Mouse (Mus musculus): ENCODE results near the gene Paf1. TPM values are rescaled to one million over a fixed set of nuclear protein-coding genes. Genes with fewer than 3 reads are reported as not detected.
A peak's percentile ranks its signal among the peaks of the same experiment; 100 is the strongest.
"Not testable (repeated sequence)": the region's sequence is repeated elsewhere in the genome, so short reads cannot be mapped to it uniquely, and the experiment has no call there.

The Paf1 gene
- polyA plus RNA-seq, 1 experiment from 2014 or later, result 97.4 TPM

DNA sequence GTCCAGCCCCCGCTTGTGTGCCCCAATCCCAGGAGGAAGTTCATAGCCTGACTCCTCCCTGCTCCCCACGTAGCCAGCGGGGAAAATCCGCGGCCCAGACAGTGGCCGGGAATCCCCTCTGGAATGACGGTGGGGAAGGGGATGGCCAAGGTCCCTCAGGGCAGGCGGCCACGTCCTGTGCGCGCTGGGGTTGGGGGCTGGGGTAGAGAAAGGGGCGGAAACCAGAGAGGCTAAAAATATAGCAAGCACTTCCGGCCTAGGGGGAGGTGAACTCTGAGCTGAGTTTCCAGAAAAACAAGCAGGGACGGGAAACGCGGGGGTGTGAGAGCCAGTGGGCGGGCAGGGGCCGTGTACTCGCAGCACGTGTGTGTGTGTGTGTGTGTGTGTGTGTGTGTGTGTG lies 10.8 kb upstream of the Paf1 start:
- no peaks in the 10 kb centered on the region for H3K9me3 ChIP-seq (ENCODE audit: low read length)
- 0% methylated on average over 20 of the region's 20 CpGs for WGBS
- peak overlapping the region; percentile 43 for H3K4me3 ChIP-seq (ENCODE audit: low read length)
- H3K27me3 ChIP-seq (ENCODE audit: insufficient read depth, low read length), result no peaks in the 10 kb centered on the region
- peak overlapping the region; percentile 82 for H3K9ac ChIP-seq (replicated peaks; ENCODE audit: low read length)
- H3K27ac ChIP-seq (ENCODE audit: low read length), result peak overlapping the region; percentile 100
- H3K36me3 ChIP-seq (ENCODE audit: insufficient read depth, low read length), result peaks cover 13% of the 10 kb centered on the region; the same call in 1 of the 2 replicates
- peak; percentile 71 for ATAC-seq (ENCODE audit: low FRiP score, low TSS enrichment)
- H3K4me2 ChIP-seq (replicated peaks; ENCODE audit: low read depth, low read length), result peak overlapping the region; percentile 73
- peaks cover 57% of the 10 kb centered on the region for H3K4me1 ChIP-seq (ENCODE audit: insufficient read depth, low read length)

DNA sequence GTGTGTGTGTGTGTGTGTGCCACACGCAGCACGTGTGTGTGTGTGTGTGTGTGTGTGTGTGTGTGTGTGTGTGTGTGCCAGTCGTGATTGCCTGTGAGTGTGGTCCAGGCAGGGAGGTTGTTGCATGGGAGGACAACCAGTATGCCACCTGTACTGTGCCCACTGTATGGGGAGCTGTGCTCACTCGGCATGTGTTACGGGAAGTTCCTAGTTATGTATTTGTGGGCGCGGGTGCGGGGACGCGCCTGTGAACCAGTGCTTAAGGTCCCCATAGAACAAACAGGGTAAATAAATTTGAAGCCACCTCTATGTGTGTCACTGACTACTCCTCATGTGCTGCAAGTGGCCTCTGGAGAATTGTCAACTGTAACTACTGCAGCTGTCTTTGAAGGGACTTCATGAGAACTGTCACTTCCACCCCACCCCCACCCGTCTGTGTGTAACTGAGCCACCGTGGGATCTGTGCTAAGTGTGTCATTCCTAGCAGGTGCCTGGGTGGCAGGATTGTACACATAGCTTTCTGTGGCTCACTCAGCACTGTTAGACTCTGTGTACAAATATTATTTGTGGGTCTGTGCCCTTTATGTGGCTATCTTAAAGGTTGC lies 10.3 kb upstream of the Paf1 start:
- peak; percentile 7 for ATAC-seq (ENCODE audit: low FRiP score, low TSS enrichment)
- peak overlapping the region; percentile 43; the same call in 1 of the 2 replicates for H3K4me3 ChIP-seq (ENCODE audit: low read length)
- H3K9ac ChIP-seq (replicated peaks; ENCODE audit: low read length), result peak overlapping the region; percentile 62

DNA sequence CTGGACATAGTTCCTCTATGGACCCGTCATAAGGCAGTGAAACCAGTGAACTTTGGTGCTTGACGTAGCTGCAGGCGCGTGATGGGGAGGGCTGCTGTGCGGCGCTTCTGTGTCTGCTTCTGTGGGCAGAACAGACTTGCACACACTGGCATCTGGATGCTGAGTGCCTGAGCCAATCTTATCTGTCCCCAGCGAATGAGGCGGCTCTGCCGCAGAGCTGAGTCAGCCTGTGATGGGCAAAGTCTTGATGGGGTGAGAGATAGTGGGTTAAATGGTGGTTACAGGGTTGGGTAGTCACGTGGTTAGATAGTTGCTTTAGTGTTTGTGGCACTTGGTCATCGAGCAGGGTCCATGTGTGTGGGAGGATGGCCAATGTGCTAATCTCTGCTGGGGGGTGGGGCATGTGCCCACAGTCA lies 9.8 kb upstream of the Paf1 start:
- WGBS, result 42% methylated on average over 11 of the region's 11 CpGs
- H3K4me3 ChIP-seq (ENCODE audit: low read length), result no peak overlapping the region
- H3K27me3 ChIP-seq (ENCODE audit: insufficient read depth, low read length), result no peaks in the 10 kb centered on the region
- no peak for ATAC-seq (ENCODE audit: low FRiP score, low TSS enrichment)
- peaks cover 47% of the 10 kb centered on the region for H3K4me1 ChIP-seq (ENCODE audit: insufficient read depth, low read length)
- peak overlapping the region; percentile 73 for H3K4me2 ChIP-seq (replicated peaks; ENCODE audit: low read depth, low read length)
- H3K27ac ChIP-seq (ENCODE audit: low read length), result peak overlapping the region; percentile 100
- H3K9ac ChIP-seq (replicated peaks; ENCODE audit: low read length), result peak overlapping the region; percentile 62
- H3K9me3 ChIP-seq (ENCODE audit: low read length), result no peaks in the 10 kb centered on the region
- H3K36me3 ChIP-seq (ENCODE audit: insufficient read depth, low read length), result peaks cover 11% of the 10 kb centered on the region; the same call in 1 of the 2 replicates

More for the DNA sequence above, 10.3 kb upstream of the Paf1 start:
- H3K4me1 ChIP-seq (ENCODE audit: insufficient read depth, low read length), result peaks cover 52% of the 10 kb centered on the region
- no peaks in the 10 kb centered on the region for H3K9me3 ChIP-seq (ENCODE audit: low read length)
- H3K27me3 ChIP-seq (ENCODE audit: insufficient read depth, low read length), result no peaks in the 10 kb centered on the region
- H3K27ac ChIP-seq (ENCODE audit: low read length), result peak overlapping the region; percentile 100
- H3K36me3 ChIP-seq (ENCODE audit: insufficient read depth, low read length), result peaks cover 14% of the 10 kb centered on the region; the same call in 1 of the 2 replicates
- WGBS, result 43% methylated on average over 9 of the region's 12 CpGs
- H3K4me2 ChIP-seq (replicated peaks; ENCODE audit: low read depth, low read length), result peak overlapping the region; percentile 73

DNA sequence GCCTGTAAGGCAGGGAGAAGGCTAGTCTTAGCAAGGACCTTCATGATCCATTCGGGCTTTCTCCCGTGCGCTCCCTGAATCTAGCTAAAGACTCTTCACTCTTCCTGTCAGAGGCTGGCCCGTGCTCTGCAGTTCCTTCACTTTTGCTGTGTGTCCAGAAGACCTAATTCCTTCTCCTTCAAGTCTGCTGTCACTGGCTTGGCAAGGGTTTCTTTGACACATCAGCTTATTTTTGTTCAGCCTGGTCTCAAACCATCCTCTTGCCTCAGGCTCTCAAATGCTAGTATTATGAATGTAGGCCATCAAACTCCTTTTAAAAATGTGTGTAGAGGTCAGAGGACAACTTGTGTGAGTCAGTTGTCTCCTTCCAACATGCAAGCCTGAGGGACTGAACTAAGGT lies 9.1 kb upstream of the Paf1 start:
- H3K27me3 ChIP-seq (ENCODE audit: insufficient read depth, low read length), result no peaks in the 10 kb centered on the region
- H3K27ac ChIP-seq (ENCODE audit: low read length), result peak overlapping the region; percentile 100; the same call in 1 of the 2 replicates
- H3K4me3 ChIP-seq (ENCODE audit: low read length), result no peak overlapping the region
- peaks cover 44% of the 10 kb centered on the region for H3K4me1 ChIP-seq (ENCODE audit: insufficient read depth, low read length)
- ATAC-seq (ENCODE audit: low FRiP score, low TSS enrichment), result no peak
- WGBS, result 80% methylated on average over 4 of the region's 4 CpGs
- H3K9ac ChIP-seq (replicated peaks; ENCODE audit: low read length), result no peak overlapping the region
- peaks cover 13% of the 10 kb centered on the region; the same call in 1 of the 2 replicates for H3K36me3 ChIP-seq (ENCODE audit: insufficient read depth, low read length)
- H3K9me3 ChIP-seq (ENCODE audit: low read length), result no peaks in the 10 kb centered on the region
- no peak overlapping the region for H3K4me2 ChIP-seq (replicated peaks; ENCODE audit: low read depth, low read length)

DNA sequence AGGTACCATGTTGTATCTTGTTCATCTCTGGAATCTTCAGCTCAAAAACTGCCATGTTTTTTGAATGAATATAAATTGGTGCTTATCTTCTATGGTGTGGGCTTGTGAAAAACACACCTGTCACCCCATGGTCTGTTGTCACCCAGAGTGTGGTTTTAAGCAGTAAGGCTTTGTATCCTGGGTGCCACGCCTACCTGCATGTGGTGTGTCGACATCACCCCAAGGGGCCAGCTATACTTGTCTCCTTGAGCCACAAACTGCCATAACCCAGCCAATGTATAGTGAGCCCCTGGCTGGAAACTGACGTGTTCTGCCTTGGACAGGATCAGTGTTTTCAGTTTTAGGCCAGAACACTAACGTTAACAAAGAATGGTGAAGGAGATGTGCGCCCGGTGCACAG lies 8.6 kb upstream of the Paf1 start:
- Histone ChIP-seq H3K4me2 (replicated peaks; ENCODE audit: low read depth, low read length) (no peak overlapping the region), H3K27ac (ENCODE audit: low read length) (no peak overlapping the region), H3K4me3 (ENCODE audit: low read length) (no peak overlapping the region), H3K9ac (replicated peaks; ENCODE audit: low read length) (no peak overlapping the region), H3K4me1 (ENCODE audit: insufficient read depth, low read length) (peaks cover 44% of the 10 kb centered on the region), H3K9me3 (ENCODE audit: low read length) (no peaks in the 10 kb centered on the region), H3K36me3 (ENCODE audit: insufficient read depth, low read length) (peaks cover 19% of the 10 kb centered on the region; the same call in 1 of the 2 replicates), H3K27me3 (ENCODE audit: insufficient read depth, low read length) (no peaks in the 10 kb centered on the region)
- no peak for ATAC-seq (ENCODE audit: low FRiP score, low TSS enrichment)
- 87% methylated on average over 6 of the region's 6 CpGs for WGBS

DNA sequence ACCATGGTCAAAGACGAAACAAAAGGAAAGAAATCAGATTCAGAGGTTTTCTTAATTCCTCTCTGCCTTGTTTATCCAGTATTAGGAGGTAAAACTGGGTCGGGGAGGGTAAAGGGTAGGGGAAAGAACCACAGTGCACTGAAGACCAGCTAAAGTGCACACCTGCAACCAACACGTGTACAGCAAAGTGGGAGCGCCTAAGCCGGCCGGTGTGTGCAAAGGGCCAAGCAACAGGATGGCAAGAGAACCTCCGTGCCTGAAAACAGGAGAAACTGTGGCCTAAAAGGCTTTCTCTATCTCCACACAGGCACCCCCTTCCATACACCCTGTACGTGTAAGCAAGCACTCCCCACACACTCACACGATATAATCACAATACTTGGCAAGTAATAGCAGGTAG lies 7.6 kb upstream of the Paf1 start:
- Histone ChIP-seq H3K9me3 (ENCODE audit: low read length) (no peaks in the 10 kb centered on the region), H3K27ac (ENCODE audit: low read length) (no peak overlapping the region)
- WGBS, result 89% methylated on average over 9 of the region's 9 CpGs

DNA sequence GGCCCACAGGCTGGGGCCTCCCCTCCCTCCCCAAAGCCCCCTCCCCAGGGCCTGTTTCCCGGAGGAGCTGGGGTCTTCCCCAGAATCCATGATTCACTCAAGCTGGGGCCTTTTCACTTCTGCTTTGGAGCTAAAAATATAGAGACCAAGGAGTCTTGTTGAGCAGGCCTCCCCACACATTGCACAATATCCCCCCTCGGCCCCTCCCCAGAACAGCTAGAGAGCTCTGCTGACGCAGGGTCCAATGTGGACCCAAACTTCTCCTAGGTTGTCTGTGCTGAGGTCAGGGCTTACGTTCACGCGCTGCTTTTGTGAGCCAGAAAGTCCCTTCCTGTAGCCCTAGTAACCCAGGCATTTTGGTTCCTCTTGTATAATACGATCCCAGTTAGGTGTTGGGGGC lies 6.7 kb upstream of the Paf1 start:
- peaks cover 33% of the 10 kb centered on the region; the same call in 1 of the 2 replicates for H3K36me3 ChIP-seq (ENCODE audit: insufficient read depth, low read length)
- no peak overlapping the region for H3K4me3 ChIP-seq (ENCODE audit: low read length)
- peak overlapping the region; percentile 23; the same call in 1 of the 2 replicates for H3K27ac ChIP-seq (ENCODE audit: low read length)
- no peaks in the 10 kb centered on the region for H3K27me3 ChIP-seq (ENCODE audit: insufficient read depth, low read length)
- WGBS, result 83% methylated on average over 7 of the region's 7 CpGs
- peaks cover 29% of the 10 kb centered on the region for H3K4me1 ChIP-seq (ENCODE audit: insufficient read depth, low read length)
- no peak overlapping the region for H3K9ac ChIP-seq (replicated peaks; ENCODE audit: low read length)
- no peaks in the 10 kb centered on the region for H3K9me3 ChIP-seq (ENCODE audit: low read length)
- H3K4me2 ChIP-seq (replicated peaks; ENCODE audit: low read depth, low read length), result no peak overlapping the region
- ATAC-seq (ENCODE audit: low FRiP score, low TSS enrichment), result no peak

More for the DNA sequence above, 7.6 kb upstream of the Paf1 start:
- Histone ChIP-seq H3K27me3 (ENCODE audit: insufficient read depth, low read length) (no peaks in the 10 kb centered on the region), H3K4me2 (replicated peaks; ENCODE audit: low read depth, low read length) (no peak overlapping the region), H3K9ac (replicated peaks; ENCODE audit: low read length) (no peak overlapping the region), H3K36me3 (ENCODE audit: insufficient read depth, low read length) (peaks cover 26% of the 10 kb centered on the region; the same call in 1 of the 2 replicates), H3K4me1 (ENCODE audit: insufficient read depth, low read length) (peaks cover 37% of the 10 kb centered on the region), H3K4me3 (ENCODE audit: low read length) (no peak overlapping the region)
- no peak for ATAC-seq (ENCODE audit: low FRiP score, low TSS enrichment)

DNA sequence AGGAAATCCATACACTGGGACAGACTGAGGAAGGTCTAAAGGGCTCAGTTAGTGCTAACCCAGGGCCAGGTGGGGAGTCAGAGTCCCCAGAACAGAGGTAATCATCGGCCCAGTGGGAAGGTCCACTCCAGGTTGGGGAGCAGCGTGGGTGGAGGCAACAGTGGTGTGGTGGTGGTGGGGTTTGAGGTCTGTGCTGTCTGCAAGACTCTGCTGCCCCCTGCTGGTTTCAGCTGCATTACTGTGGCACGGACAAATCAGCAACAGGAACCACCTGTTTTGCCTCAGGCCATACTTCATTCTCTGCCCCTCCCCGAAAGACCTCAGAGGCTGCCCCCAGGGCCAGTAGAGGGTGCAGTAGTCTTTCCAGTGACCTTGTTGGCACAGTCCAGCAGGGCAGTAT lies 6.3 kb upstream of the Paf1 start:
- no peaks in the 10 kb centered on the region for H3K9me3 ChIP-seq (ENCODE audit: low read length)
- WGBS, result 5% methylated on average over 4 of the region's 4 CpGs
- peaks cover 33% of the 10 kb centered on the region; the same call in 1 of the 2 replicates for H3K36me3 ChIP-seq (ENCODE audit: insufficient read depth, low read length)
- H3K4me1 ChIP-seq (ENCODE audit: insufficient read depth, low read length), result peaks cover 28% of the 10 kb centered on the region
- no peak overlapping the region for H3K9ac ChIP-seq (replicated peaks; ENCODE audit: low read length)
- no peak overlapping the region for H3K27ac ChIP-seq (ENCODE audit: low read length)
- no peak overlapping the region for H3K4me3 ChIP-seq (ENCODE audit: low read length)
- no peaks in the 10 kb centered on the region for H3K27me3 ChIP-seq (ENCODE audit: insufficient read depth, low read length)
- H3K4me2 ChIP-seq (replicated peaks; ENCODE audit: low read depth, low read length), result no peak overlapping the region
- ATAC-seq (ENCODE audit: low FRiP score, low TSS enrichment), result peak; percentile 50

DNA sequence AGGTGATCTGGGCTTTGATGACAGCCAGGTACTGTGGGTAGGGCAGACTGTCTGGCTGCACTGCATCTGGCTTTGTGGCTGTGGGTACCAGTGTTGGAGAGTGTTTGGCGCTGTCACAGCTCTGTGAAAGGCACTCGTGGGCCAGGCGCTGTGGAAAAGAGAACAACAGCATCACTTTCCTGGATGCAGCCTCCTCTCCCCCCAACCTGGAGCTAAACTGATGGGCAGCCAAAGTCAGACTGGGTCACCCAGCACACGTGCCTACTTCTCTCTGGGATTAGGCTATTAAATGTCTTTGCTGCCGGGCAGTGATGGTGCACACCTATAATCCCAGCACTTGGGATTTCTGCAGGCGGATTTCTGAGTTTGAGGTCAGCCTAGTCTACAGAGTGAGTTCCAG lies 5.9 kb upstream of the Paf1 start:
- not testable (repeated sequence) for H3K9me3 ChIP-seq (ENCODE audit: low read length); H3K4me3 ChIP-seq (ENCODE audit: low read length); H3K4me2 ChIP-seq (replicated peaks; ENCODE audit: low read depth, low read length); H3K9ac ChIP-seq (replicated peaks; ENCODE audit: low read length); H3K27ac ChIP-seq (ENCODE audit: low read length); H3K27me3 ChIP-seq (ENCODE audit: insufficient read depth, low read length)
- H3K4me1 ChIP-seq (ENCODE audit: insufficient read depth, low read length), result peaks cover 28% of the 10 kb centered on the region
- peaks cover 33% of the 10 kb centered on the region; the same call in 1 of the 2 replicates for H3K36me3 ChIP-seq (ENCODE audit: insufficient read depth, low read length)
- WGBS, result 69% methylated on average over 6 of the region's 6 CpGs
- ATAC-seq (ENCODE audit: low FRiP score, low TSS enrichment), result peak; percentile 14

DNA sequence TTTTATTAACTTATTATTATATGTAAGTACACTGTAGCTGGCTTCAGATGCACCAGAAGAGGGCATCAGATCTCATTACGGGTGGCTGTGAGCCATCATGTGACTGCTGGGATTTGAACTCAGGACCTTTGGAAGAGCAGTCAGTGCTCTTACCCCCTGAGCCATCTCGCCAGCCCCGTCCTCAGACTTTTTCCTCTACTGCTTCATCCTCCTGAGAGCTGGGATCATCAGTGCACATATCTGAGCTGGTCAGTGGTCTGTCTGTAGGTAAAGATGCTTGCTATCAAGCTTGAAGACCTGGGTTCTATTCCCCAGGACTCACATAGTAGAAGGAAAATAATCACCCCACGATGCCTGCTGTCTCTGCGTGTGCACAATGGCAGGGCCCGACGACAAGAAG lies 5.4 kb upstream of the Paf1 start:
- H3K27ac ChIP-seq (ENCODE audit: low read length); H3K9me3 ChIP-seq (ENCODE audit: low read length); H3K27me3 ChIP-seq (ENCODE audit: insufficient read depth, low read length); H3K4me2 ChIP-seq (replicated peaks; ENCODE audit: low read depth, low read length); H3K4me3 ChIP-seq (ENCODE audit: low read length); H3K9ac ChIP-seq (replicated peaks; ENCODE audit: low read length); ATAC-seq (ENCODE audit: low FRiP score, low TSS enrichment): not testable (repeated sequence)
- Histone ChIP-seq H3K4me1 (ENCODE audit: insufficient read depth, low read length) (peaks cover 24% of the 10 kb centered on the region), H3K36me3 (ENCODE audit: insufficient read depth, low read length) (peaks cover 33% of the 10 kb centered on the region; the same call in 1 of the 2 replicates)
- whole genome bisulfite sequencing, result 87% methylated on average over 7 of the region's 7 CpGs
